Mouse (Mus musculus) cerebellum, adult 18-20 months (tissue): ENCODE data around the gene Chd3.

Experiments used
- DNase-seq, 2 experiments: peaks; one replicate each; pipeline ENCODE4 v3.0.0; 2021

The Chd3 gene

GRCm38 (mm10) chr11:69369215-69369989, at the start of gene Chd3:
Gene Chd3, minus strand, starts transcription at chr11:69369406.
- no peak for DNase-seq

GRCm38 (mm10) chr11:69417449-69418384, 48.5 kb upstream of the Chd3 start:
- DNase-seq, result peak; percentile 95 to 96

DNA sequence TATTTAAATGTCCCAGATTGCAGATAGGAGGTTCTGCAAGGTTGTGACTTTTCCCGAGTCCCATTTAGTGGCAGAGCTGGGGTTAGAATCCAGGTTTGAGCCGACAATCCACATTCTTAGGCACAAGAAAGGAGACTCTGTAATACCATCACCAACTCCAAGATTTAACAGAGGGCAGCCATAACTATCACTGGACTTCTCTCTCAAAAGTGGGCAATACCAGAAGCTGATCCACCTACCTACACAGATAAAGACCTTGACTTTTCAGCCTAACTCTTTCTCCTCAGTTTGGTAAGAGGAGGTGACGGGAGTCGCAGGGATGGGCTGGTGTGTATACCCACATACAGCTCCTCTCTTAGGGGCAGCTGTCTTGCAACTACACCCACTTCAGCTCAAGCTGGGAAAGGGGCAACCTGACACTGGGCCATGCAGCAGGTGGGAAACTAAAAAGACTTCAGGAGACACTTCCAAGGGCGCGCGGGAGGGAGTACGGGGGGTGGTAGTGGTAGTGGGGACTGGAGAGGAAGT, 47.8 kb upstream of the Chd3 start:
- DNase-seq, result no peak

- DNase-seq, result no peak
These were observed 47.3 kb upstream of the Chd3 start for GRCm38 (mm10) chr11:69416509-69416908.

DNA sequence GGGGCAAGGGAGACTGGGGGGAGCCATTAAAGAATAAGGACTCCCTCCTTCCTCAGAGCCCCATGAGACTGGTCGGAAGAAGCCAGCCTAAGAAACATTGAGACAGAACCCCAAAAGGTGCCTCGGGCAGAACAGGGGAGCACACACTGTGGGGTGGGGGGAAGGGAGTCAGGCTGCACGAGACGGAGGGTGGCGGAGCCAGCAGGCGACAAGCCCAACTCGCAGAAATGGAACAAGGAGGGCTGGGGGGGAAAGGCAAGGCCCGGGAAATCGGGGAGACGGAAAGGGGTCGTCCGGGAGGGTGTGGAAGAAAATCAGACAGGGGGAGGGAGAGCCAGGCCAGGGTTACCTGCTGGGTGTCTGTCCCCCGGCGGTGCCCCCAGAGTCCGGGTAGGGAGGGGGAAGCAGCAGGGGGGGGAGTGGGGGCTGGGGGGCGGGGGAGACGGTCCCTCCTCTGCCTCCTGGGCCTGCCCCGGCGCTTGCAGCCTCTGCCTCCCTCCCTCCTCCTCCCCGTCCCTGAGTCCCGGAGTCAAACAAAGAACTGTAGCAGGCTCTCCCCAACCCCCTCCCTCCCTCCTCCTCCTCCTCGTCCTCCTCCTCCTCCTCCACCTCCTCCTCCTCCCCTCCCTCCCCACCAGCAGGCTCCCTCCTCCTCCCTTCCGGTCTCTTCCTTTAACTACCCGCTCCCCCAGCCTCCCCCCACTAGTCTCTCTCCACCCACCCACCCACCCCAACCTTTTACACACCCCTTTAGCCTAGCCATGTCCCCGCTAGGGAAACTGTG, 46.7 kb upstream of the Chd3 start:
- DNase-seq, result peak; percentile 62 to 76

DNA sequence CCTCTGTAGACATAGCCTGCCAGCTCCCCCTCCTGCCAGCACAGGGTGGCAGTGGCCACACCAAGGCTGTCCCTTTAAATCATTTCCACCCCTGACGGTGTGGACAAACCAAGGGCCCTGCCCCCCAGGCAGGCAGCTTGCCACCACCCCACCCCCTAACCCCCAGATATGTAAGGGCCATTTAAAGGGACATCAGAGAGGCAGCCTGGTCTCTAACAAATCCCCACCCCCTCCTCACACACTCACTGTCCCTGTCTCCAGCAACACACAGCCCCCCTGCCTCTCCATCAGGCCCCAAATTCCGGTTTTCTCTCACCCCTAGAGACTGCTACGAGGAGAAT, 46.1 kb upstream of the Chd3 start:
- peak; percentile 77 to 82 for DNase-seq

DNA sequence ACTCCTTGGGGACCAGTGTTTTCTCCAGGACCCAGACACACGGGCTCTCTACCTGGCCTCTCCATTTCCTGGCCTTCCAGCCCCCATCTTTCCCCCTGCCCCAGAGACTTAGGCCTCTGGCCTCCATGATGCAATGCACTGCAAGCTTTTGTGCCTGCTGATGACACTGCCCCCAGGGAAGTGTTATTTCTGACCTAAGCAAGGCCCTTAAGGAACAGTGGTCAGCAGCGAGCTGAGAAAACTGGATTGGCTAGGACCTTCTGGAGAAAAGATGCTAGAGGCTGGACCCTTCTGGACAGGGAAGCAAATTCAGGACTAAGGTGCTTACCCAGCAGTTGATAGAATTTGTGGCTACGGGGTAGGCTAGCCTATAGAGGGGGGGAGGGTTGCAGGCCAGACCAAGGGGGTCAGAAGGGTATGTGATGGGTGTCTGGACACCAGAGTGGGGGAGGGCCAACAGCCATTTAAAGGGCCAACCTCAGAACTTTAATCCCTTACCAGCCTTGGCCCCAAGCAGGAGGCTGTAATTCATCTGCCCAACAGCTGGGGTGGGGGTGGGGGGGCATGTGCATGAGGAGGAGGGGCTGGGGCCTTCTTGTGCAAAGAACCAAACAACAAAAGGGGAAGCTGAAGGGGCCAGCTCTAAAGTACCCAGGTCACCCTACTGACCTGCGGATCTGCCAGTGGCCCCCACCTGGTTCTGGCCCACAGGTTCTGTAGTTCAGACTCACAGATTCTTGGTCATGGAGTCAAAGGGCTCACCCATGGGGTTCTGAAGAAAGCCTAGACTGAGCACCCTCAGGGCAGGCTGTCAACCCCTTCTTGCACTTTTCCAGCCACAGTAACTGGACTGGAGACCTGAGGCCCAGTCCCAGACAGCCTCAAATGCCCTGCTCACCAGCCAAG, 45.5 kb upstream of the Chd3 start:
- peak in 1 of 2 experiments; percentile 22 for DNase-seq

GRCm38 (mm10) chr11:69413221-69414181, 44.3 kb upstream of the Chd3 start, which contains the start of gene Kdm6b:
Gene Kdm6b, minus strand, starts transcription at chr11:69413675.
- DNase-seq, result peak; percentile 77 to 79

DNA sequence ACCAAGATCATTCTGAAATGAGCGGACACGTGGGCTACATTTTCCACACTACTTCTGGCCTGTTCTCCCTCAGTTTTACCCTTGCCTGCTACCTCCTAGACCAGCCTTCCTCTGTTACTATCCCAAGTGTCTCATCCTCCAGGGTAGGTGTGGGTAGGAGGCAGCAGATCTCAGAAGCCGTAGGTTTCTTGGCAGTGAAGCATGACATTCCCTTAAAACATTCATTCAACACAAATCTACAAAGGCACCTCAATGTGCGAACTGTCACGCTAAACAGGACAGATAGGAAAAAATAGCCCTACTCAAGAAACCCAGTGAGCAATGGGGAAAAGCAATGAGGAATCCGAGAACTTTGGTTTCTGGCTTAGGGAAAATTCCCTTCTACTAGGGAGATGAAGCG, 43.3 kb upstream of the Chd3 start:
- DNase-seq, result no peak

DNA sequence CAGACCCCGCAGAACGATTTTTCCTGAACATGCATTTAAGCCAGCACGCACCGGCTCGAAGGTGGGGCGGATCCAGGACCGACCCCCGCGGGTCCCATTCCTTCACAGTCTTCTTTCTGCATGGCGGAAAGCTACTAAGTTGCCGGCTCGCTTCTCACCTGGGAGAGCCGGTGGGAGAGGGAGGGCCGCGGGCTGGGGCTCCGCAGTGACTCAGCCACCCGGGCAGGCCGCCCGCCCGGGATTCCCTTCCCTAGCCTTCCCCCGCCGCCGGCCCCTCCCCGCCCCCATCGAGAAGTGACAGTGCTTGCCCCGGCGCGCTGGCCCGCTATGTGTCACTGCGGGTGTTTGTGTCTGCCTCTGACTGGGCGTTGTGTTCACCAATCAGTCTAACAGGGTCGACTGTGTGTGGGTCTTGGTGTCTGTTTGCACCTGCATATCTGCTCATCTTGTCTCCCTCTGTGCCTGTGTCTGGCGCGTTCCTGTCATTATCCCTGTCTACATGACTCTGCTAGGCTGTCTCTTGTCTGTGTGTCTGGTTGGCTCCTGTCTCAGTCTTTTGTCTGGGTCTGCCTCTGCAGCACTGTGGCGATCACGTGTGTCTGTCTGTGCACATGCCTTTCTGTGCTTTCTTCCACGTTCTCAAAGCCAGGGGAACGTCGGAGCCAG, 42.5 kb upstream of the Chd3 start:
- DNase-seq, result peak; percentile 60 to 71

DNA sequence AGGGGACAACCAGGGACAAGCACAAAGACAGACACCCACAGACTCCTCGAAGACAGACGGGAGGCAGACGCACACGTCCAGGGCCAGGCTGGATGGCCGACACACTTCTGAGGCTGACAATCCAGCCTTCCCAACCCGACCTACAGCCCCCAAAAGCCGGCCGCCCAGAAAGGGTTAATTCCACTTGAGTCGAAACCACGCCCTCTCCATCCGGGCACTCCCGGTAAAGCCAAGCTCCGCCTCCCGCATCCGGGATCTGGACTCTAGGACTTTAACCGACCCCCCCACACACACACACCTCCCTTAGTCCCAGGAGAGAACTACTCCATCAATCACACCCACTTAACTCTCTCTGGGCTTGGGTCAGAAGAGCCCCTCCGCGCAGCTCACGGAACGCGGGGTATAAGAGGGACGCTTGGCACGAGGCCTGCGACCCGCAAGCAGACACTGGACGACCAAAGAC, 41.9 kb upstream of the Chd3 start:
- peak; percentile 94 for DNase-seq

DNA sequence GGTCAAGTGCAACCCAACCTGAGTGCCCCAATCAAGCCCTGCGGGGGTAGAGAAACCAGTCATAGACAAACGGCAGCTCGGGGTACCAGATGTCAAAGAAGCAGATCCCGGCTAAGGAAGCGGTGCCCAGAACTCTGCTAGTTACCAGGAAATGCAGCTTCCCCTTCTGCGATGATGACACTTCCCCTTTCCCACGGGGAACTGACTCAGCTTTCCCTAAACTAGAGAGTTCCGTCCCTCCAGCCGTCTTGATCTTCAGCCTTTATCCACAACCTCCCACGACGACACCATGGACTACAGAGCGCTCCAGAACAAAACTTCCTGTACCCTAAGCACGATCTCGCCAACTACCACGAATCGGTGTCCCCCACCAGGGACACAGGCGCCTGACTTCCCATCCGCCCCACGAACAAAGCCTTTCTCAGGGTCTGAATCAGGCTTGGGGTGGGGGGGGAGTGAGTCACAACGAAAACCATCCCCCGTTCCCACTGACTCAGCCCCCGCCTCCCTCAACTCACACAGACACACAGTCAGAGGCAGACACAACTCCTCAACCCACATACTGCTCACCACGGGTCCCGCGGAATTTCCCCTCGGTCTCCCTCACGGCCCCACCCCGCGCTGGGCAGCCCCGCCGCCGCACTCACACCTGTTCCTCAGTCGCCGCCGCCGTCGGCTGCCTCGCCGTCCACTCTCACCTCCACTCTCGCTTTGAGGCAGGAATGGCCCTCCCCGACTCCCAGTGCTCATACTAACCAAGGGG, 41.3 kb upstream of the Chd3 start:
- peak in 1 of 2 experiments; percentile 36 for DNase-seq

GRCm38 (mm10) chr11:69410045-69410309, 40.8 kb upstream of the Chd3 start:
- DNase-seq, result no peak

DNA sequence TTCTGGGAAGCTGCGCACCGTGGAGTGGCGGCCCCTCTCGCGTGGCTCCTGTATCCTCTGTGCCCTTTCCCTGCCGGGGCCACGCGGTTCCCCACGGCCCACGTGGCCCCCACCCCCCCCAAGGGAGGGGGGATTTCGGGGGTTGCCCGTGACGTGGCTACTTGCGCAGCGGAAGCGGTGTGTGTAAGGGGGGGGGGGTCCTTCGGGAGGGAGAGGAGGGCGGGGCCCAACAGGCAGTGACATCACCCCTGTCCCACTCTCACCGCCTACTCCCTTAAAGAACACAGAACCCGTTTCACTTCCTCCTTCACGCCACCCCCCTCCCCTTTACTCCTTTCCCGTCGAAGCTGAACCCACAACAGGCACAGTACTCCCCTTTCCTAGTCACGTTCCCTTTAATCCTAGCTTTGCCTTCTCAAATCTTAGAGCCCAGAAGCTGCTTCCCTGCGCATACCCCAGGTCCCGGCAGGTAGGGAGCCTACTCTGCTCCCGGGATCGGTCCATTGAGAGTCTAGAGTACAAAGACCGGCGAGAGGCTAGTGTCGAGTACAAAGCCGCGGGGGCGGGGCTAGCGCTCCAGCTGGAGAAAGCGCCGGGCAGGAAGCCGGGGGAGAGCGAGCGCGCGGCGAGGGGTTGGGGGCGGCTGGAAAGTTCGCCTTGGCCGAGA, 40.3 kb upstream of the Chd3 start:
- DNase-seq, result peak; percentile 74 to 80

DNA sequence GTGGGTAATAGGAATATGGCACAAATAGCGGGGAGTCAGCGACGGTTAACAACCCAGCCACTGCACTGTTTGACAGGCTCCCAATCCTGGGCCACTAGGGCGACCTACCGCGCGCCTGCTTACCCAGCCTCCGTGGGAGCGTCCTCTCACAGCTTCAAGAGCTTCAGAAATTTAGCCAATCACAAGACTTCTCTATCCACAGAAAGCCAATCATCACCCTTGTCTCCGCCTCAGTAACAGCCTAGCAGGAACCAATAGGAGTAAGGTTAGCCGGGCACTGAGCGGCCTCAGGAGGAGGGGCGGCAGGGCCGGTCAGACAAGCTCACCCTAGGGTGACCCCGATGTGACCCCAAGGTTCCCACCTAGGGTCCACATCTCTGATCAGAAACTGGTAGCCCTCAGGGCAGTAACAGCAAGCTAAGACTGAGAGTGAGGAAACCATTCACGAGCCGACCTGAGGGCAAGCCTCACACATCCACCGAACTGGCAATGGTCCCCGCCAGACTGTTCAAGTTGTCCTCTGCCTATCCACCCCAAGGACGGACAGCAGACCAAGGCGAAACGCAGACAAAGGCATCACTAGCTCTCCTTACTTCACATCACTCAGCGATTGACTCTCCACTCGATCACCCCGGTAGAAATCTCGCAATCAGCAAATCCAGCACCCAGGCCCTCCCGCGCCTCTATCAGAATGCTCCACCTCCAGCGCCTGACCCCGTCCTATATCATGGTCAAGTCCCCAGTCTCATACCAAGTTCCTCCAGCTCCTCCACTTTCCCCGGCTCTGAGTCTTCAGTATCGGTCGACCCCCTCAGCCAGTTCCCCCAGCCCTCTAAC, 39.6 kb upstream of the Chd3 start:
- peak; percentile 83 to 90 for DNase-seq

DNA sequence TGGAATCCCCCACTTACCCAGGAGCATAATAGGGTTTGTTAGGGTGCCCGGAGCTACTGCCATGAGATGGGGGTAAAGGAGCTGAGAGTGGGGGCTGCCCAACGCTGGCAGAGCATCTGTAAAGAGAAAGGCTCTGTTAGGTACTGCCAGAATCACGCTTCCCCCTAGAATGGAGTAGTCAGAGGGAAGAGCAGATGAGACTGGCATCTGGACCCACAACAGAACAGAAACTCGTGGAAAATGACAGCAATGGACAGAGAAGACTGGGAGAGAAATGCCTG, 38.5 kb upstream of the Chd3 start:
- DNase-seq, result no peak

DNA sequence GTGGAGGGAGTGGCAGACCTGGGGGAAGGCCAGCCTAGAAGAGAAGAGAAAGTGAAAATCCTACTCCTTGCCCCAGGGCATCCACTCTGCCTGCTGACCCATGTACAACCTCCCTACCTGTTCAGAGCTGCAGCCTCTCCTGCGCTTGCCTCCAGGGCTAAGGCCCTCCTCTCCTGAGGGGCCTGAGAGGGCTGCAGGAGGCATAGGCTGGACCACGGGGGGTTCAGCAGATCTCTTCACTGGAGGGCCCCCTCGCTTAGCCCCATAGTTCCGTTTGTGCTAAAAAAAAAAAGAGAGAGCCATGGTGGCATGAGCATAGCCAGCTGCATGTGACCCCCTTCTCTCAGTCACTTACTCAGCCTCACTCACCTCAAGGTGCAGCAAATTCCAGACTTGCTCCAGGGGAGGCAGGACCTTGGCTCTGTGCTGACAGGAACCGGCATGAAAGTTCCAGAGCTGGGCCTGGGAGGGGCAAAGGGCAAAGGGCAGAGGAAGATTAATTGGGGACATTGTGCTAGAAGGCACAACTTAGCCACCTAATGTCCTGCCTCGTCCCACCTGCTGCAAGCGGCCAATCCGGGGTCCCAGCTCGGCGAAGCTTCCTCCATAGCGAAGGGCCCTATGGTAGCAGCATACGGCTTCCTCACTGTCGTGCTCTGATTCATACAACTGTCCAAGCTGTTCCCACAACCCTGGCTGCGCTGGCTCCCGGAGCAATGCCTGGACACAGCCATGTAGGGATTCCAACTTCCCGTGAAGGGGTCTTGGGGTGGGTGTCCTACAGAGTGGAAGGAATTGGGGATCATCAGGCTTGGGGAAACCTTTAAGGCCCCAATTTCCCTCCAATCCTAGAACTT, 37.9 kb upstream of the Chd3 start:
- peak; percentile 17 to 22 for DNase-seq
